Mouse (Mus musculus) neural tube, embryonic 12.5 days (tissue): ENCODE data around the gene Pgd. TPM values are rescaled to one million over a fixed set of nuclear protein-coding genes. Genes with fewer than 3 reads are reported as not detected.

Source experiments
- ATAC-seq: fragments of 200-750 bp; cut with Nextera tagmentation; 2 replicates; pipeline ENCODE4 v1.8.0; 2017; ENCODE audit warnings: low read depth, mild to moderate bottlenecking, moderate TSS enrichment, moderate library complexity; ENCODE audit not compliant: low FRiP score
- H3K27ac ChIP-seq: fragments of 300-500 bp; sonication (generic); 2 replicates; pipeline ENCODE4 v1.5.1; 2016
- H3K27me3 ChIP-seq: fragments of 300-500 bp; sonication (generic); replicated peaks from 2 replicates; pipeline ENCODE4 v1.6.1; 2016; ENCODE audit warnings: mild to moderate bottlenecking
- H3K36me3 ChIP-seq: fragments of 300-500 bp; sonication (generic); 2 replicates; pipeline ENCODE4 v1.6.1; 2016; ENCODE audit warnings: mild to moderate bottlenecking
- H3K4me1 ChIP-seq: fragments of 300-500 bp; sonication (generic); 2 replicates; pipeline ENCODE4 v1.6.1; 2016
- H3K4me2 ChIP-seq: fragments of 300-500 bp; sonication (generic); replicated peaks from 2 replicates; pipeline ENCODE4 v1.6.1; 2016; ENCODE audit warnings: mild to moderate bottlenecking
- H3K4me3 ChIP-seq: fragments of 300-500 bp; sonication (generic); 2 replicates; pipeline ENCODE4 v1.5.1; 2016
- H3K9ac ChIP-seq: fragments of 300-500 bp; sonication (generic); 2 replicates; pipeline ENCODE4 v1.6.1; 2016; ENCODE audit warnings: mild to moderate bottlenecking
- H3K9me3 ChIP-seq: fragments of 300-500 bp; sonication (generic); 2 replicates; pipeline ENCODE4 v1.6.1; 2016; ENCODE audit warnings: mild to moderate bottlenecking
- WGBS: fragments of 180-500 bp; shearing (Covaris S2); methylation state at CpG from one replicate; pipeline ENCODE4 v1.1.7; 2016; 5-methylcytosine and 5-hydroxymethylcytosine counted together
- polyA plus RNA-seq: library from polyadenylated mRNA; unstranded; fragments of >200 nt; fragmentation: Nextera tagmentation; extraction: Ambion mirVana; gene quantifications from 2 replicates; pipeline ENCODE4 v1.2.1, GENCODE M21; 2016

The Pgd gene
- polyA plus RNA-seq, 1 experiment from 2014 or later = 127 TPM

- no peak for ATAC-seq
- WGBS = 90% methylated on average over 7 of the region's 7 CpGs
- no peaks in the 10 kb centered on the region for H3K27me3 ChIP-seq
Observed at GRCm38 (mm10) chr4:149147528-149147927, 19.0 kb downstream of the Pgd start.

GRCm38 (mm10) chr4:149145151-149145550 lies 21.4 kb downstream of the Pgd start:
- ATAC-seq = no peak
- H3K27me3 ChIP-seq = no peaks in the 10 kb centered on the region
- H3K4me2 ChIP-seq = no peak overlapping the region
- H3K27ac ChIP-seq = no peak overlapping the region
- H3K9me3 ChIP-seq = no peaks in the 10 kb centered on the region
- no peak overlapping the region for H3K9ac ChIP-seq
- no peaks in the 10 kb centered on the region; the same call in 1 of the 2 replicates for H3K4me1 ChIP-seq
- 90% methylated on average over 4 of the region's 4 CpGs for WGBS
- peaks cover 13% of the 10 kb centered on the region for H3K36me3 ChIP-seq
- no peak overlapping the region for H3K4me3 ChIP-seq

More at GRCm38 (mm10) chr4:149147528-149147927, 19.0 kb downstream of the Pgd start:
- no peaks in the 10 kb centered on the region; the same call in 1 of the 2 replicates for H3K4me1 ChIP-seq
- peaks cover 35% of the 10 kb centered on the region for H3K36me3 ChIP-seq
- H3K4me2 ChIP-seq = no peak overlapping the region
- H3K9me3 ChIP-seq = no peaks in the 10 kb centered on the region
- H3K4me3 ChIP-seq = no peak overlapping the region
- H3K27ac ChIP-seq = no peak overlapping the region
- H3K9ac ChIP-seq = no peak overlapping the region

- H3K4me1 ChIP-seq = no peaks in the 10 kb centered on the region; the same call in 1 of the 2 replicates
- no peak overlapping the region for H3K9ac ChIP-seq
- no peak overlapping the region for H3K4me2 ChIP-seq
- H3K27me3 ChIP-seq = no peaks in the 10 kb centered on the region
- H3K4me3 ChIP-seq = no peak overlapping the region
- peaks cover 6% of the 10 kb centered on the region; the same call in 1 of the 2 replicates for H3K36me3 ChIP-seq
- WGBS = 7% methylated on average over 3 of the region's 3 CpGs
- no peak overlapping the region for H3K27ac ChIP-seq
- ATAC-seq = peak; percentile 85
- no peaks in the 10 kb centered on the region for H3K9me3 ChIP-seq
Observed at GRCm38 (mm10) chr4:149144459-149144858, 22.1 kb downstream of the Pgd start.

- Histone ChIP-seq H3K27ac (no peak overlapping the region), H3K36me3 (no peaks in the 10 kb centered on the region), H3K9me3 (no peaks in the 10 kb centered on the region), H3K4me2 (no peak overlapping the region), H3K9ac (no peak overlapping the region), H3K4me1 (no peaks in the 10 kb centered on the region; the same call in 1 of the 2 replicates), H3K4me3 (no peak overlapping the region), H3K27me3 (no peaks in the 10 kb centered on the region)
- ATAC-seq = no peak
- WGBS = 28% methylated on average over 4 of the region's 4 CpGs
Observed at GRCm38 (mm10) chr4:149143594-149143993, 23.0 kb downstream of the Pgd start.

GRCm38 (mm10) chr4:149138515-149138914 lies 28.1 kb downstream of the Pgd start:
- Histone ChIP-seq H3K4me1 (peaks cover 9% of the 10 kb centered on the region), H3K36me3 (no peaks in the 10 kb centered on the region), H3K27me3 (no peaks in the 10 kb centered on the region), H3K27ac (no peak overlapping the region), H3K4me2 (no peak overlapping the region), H3K4me3 (no peak overlapping the region), H3K9ac (no peak overlapping the region), H3K9me3 (no peaks in the 10 kb centered on the region)
- no peak for ATAC-seq
- WGBS = 83% methylated on average over 8 of the region's 8 CpGs

GRCm38 (mm10) chr4:149136982-149137770 lies 29.4 kb downstream of the Pgd start, which contains the start of gene Cenps:
Gene Cenps (minus strand): TSS chr4:149137629.
- WGBS = 1% methylated on average over 68 of the region's 68 CpGs
- Histone ChIP-seq H3K9ac (peak within 1 kb of the TSS; percentile 70), H3K36me3 (no peaks in the 10 kb centered on the region; the same call in 1 of the 2 replicates), H3K27me3 (no peaks in the 10 kb centered on the region), H3K9me3 (no peaks in the 10 kb centered on the region), H3K27ac (peak within 1 kb of the TSS; percentile 62), H3K4me2 (peak within 1 kb of the TSS; percentile 77), H3K4me1 (peaks cover 9% of the 10 kb centered on the region), H3K4me3 (peak within 1 kb of the TSS; percentile 62)
- peak; percentile 93 for ATAC-seq

- ATAC-seq = no peak
- H3K36me3 ChIP-seq = peaks cover 3% of the 10 kb centered on the region
- H3K27ac ChIP-seq = 0 out of 2 replicates have a peak overlapping the region, but pooled peaks have one; percentile 62
Observed at GRCm38 (mm10) chr4:149136116-149136850, 30.3 kb downstream of the Pgd start.

GRCm38 (mm10) chr4:149133395-149133794 lies 33.2 kb downstream of the Pgd start:
- H3K9ac ChIP-seq = no peak overlapping the region
- H3K36me3 ChIP-seq = peaks cover 12% of the 10 kb centered on the region
- ATAC-seq = no peak
- no peaks in the 10 kb centered on the region for H3K27me3 ChIP-seq
- peaks cover 9% of the 10 kb centered on the region for H3K4me1 ChIP-seq
- no peak overlapping the region for H3K4me3 ChIP-seq
- no peaks in the 10 kb centered on the region for H3K9me3 ChIP-seq
- H3K4me2 ChIP-seq = no peak overlapping the region
- 57% methylated on average over 5 of the region's 5 CpGs for WGBS
- H3K27ac ChIP-seq = no peak overlapping the region

More at GRCm38 (mm10) chr4:149136116-149136850, 30.3 kb downstream of the Pgd start:
- H3K4me1 ChIP-seq = peaks cover 9% of the 10 kb centered on the region
- WGBS = 71% methylated on average over 18 of the region's 18 CpGs
- peak overlapping the region; percentile 70; the same call in 1 of the 2 replicates for H3K9ac ChIP-seq
- peak overlapping the region; percentile 77 for H3K4me2 ChIP-seq
- no peaks in the 10 kb centered on the region for H3K9me3 ChIP-seq
- no peaks in the 10 kb centered on the region for H3K27me3 ChIP-seq
- H3K4me3 ChIP-seq = peak overlapping the region; percentile 62

GRCm38 (mm10) chr4:149131789-149132565 lies 34.6 kb downstream of the Pgd start:
- Histone ChIP-seq H3K36me3 (peaks cover 22% of the 10 kb centered on the region), H3K9ac (no peak overlapping the region)

GRCm38 (mm10) chr4:149131021-149131752 lies 35.4 kb downstream of the Pgd start:
- Histone ChIP-seq H3K4me2 (no peak overlapping the region), H3K9ac (no peak overlapping the region), H3K4me3 (no peak overlapping the region), H3K4me1 (peaks cover under 1% of the 10 kb centered on the region; the same call in 1 of the 2 replicates), H3K27me3 (no peaks in the 10 kb centered on the region), H3K9me3 (no peaks in the 10 kb centered on the region), H3K27ac (no peak overlapping the region), H3K36me3 (peaks cover 22% of the 10 kb centered on the region)
- ATAC-seq = no peak
- WGBS = 85% methylated on average over 23 of the region's 23 CpGs

More at GRCm38 (mm10) chr4:149131789-149132565, 34.6 kb downstream of the Pgd start:
- H3K27me3 ChIP-seq = no peaks in the 10 kb centered on the region
- no peaks in the 10 kb centered on the region for H3K9me3 ChIP-seq
- H3K27ac ChIP-seq = no peak overlapping the region
- peaks cover 9% of the 10 kb centered on the region for H3K4me1 ChIP-seq
- no peak for ATAC-seq
- no peak overlapping the region for H3K4me2 ChIP-seq
- no peak overlapping the region for H3K4me3 ChIP-seq
- WGBS = 83% methylated on average over 21 of the region's 21 CpGs

- Histone ChIP-seq H3K27me3 (no peaks in the 10 kb centered on the region), H3K36me3 (peaks cover 22% of the 10 kb centered on the region), H3K4me2 (no peak overlapping the region), H3K27ac (no peak overlapping the region), H3K9me3 (no peaks in the 10 kb centered on the region), H3K4me3 (no peak overlapping the region), H3K4me1 (no peaks in the 10 kb centered on the region), H3K9ac (no peak overlapping the region)
- no peak for ATAC-seq
- 86% methylated on average over 18 of the region's 18 CpGs for whole genome bisulfite sequencing
Observed at GRCm38 (mm10) chr4:149128467-149128866, 38.1 kb downstream of the Pgd start.
